34 mouse cellular contexts compared by ENCODE assay signal in the genomic region with DNA sequence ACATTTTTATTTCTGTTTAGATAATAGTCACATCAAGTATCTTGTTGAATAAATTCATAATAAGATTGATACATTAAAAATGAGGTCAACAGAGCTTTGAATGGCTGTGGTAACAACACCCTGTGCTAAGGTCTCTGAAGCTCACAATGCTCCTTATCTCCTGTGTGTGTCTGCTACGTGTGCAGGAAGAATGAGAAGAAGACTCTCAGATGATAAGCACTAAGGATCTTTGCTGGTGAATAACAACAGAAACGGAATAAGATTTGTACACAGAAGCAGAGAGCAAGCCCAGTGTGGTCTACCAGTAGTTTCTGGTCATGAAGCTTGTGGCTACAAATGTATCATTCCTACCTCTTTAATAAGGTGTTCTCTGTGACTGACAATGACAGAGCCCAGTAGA. TPM values are rescaled to one million over a fixed set of nuclear protein-coding genes. Genes with fewer than 3 reads are reported as not detected.
DNase-seq lines count a peak whose midpoint lies in the region; ATAC-seq lines count a peak whose summit lies in the region.
"Had no signal": no experiment of that assay in that cellular context is flagged by ENCODE, and none has a peak within 500 bp of the region (broad histone marks: within the 10 kb centered on the region; RNA-seq: fewer than 3 reads in every experiment).

No protein-coding gene starts in this region.

- H3K9ac ChIP-seq in liver, embryonic 11.5 days (ENCODE audit: low read depth, low read length), result no peak overlapping the region
- H3K9ac ChIP-seq in liver, embryonic 13.5 days, result no peak overlapping the region
- H3K9ac ChIP-seq in liver, embryonic 16.5 days (ENCODE audit: low read depth, low read length), result no peak overlapping the region
- H3K9ac ChIP-seq in forebrain, embryonic 12.5 days, result no peak overlapping the region
- H3K9ac ChIP-seq: embryonic facial prominence, embryonic 13.5 days; forebrain, postnatal 0 days; heart, embryonic 15.5 days; hindbrain, embryonic 13.5 days had no signal

- H3K9me3 ChIP-seq in liver, embryonic 11.5 days (ENCODE audit: control insufficient read depth, low read length), result no peaks in the 10 kb centered on the region
- no peaks in the 10 kb centered on the region for H3K9me3 ChIP-seq in liver, embryonic 13.5 days (replicated peaks)
- no peaks in the 10 kb centered on the region for H3K9me3 ChIP-seq in liver, embryonic 16.5 days (replicated peaks; ENCODE audit: control insufficient read depth, low read length)
- no peaks in the 10 kb centered on the region for H3K9me3 ChIP-seq in forebrain, embryonic 12.5 days
- no peaks in the 10 kb centered on the region for H3K9me3 ChIP-seq in forebrain, embryonic 10.5 days
- H3K9me3 ChIP-seq: embryonic facial prominence, embryonic 10.5 days; embryonic facial prominence, embryonic 13.5 days; G1E; heart, embryonic 15.5 days; hindbrain, embryonic 10.5 days; hindbrain, embryonic 13.5 days had no signal

- H3K27me3 ChIP-seq in liver, embryonic 11.5 days (replicated peaks; ENCODE audit: control insufficient read depth, insufficient read depth, low read length), result no peaks in the 10 kb centered on the region
- no peaks in the 10 kb centered on the region for H3K27me3 ChIP-seq in liver, embryonic 13.5 days
- H3K27me3 ChIP-seq in liver, embryonic 16.5 days (ENCODE audit: control insufficient read depth, insufficient read depth, low read depth, low read length), result no peaks in the 10 kb centered on the region
- no peaks in the 10 kb centered on the region for H3K27me3 ChIP-seq in forebrain, embryonic 12.5 days
- H3K27me3 ChIP-seq in forebrain, embryonic 10.5 days (ENCODE audit: poor library complexity, severe bottlenecking), result no peaks in the 10 kb centered on the region
- H3K27me3 ChIP-seq: CH12.LX; embryonic facial prominence, embryonic 13.5 days; heart, embryonic 15.5 days; hindbrain, embryonic 13.5 days; Patski had no signal

- H3K4me1 ChIP-seq in liver, embryonic 11.5 days (replicated peaks; ENCODE audit: control insufficient read depth, insufficient read depth, low read length), result no peaks in the 10 kb centered on the region
- peaks cover 11% of the 10 kb centered on the region for H3K4me1 ChIP-seq in liver, embryonic 13.5 days (replicated peaks)
- no peaks in the 10 kb centered on the region for H3K4me1 ChIP-seq in liver, embryonic 16.5 days (ENCODE audit: control insufficient read depth, low read depth, low read length)
- H3K4me1 ChIP-seq in forebrain, embryonic 12.5 days, result peaks cover 7% of the 10 kb centered on the region
- H3K4me1 ChIP-seq in forebrain, embryonic 10.5 days, result peaks cover 31% of the 10 kb centered on the region
- H3K4me1 ChIP-seq: embryonic facial prominence, embryonic 13.5 days; heart, embryonic 15.5 days had no signal

- no peak overlapping the region for H3K27ac ChIP-seq in liver, embryonic 11.5 days (ENCODE audit: low read depth, low read length)
- H3K27ac ChIP-seq in liver, embryonic 13.5 days, result no peak overlapping the region
- H3K27ac ChIP-seq in liver, embryonic 16.5 days (ENCODE audit: low read length), result no peak overlapping the region
- no peak overlapping the region for H3K27ac ChIP-seq in forebrain, embryonic 12.5 days
- H3K27ac ChIP-seq in forebrain, embryonic 10.5 days, result no peak overlapping the region
- H3K27ac ChIP-seq: embryonic facial prominence, embryonic 10.5 days; embryonic facial prominence, embryonic 13.5 days; gastrocnemius, adult 2 months; heart, embryonic 15.5 days; hindbrain, embryonic 10.5 days; hindbrain, embryonic 13.5 days had no signal

- no peak for DNase-seq in liver, embryonic 11.5 days (ENCODE audit: low spot score)
- DNase-seq in liver, result no peak
- peak; percentile 7 for DNase-seq in 416B (ENCODE audit: low read depth)
- DNase-seq in liver, embryonic 13.5 days, result no peak
- DNase-seq in Muller cell, postnatal 12 days (ENCODE audit: inconsistent ontology term), result no peak
- DNase-seq in forebrain, embryonic 10.5 days (ENCODE audit: extremely low spot score, low spot score), result no peak
- DNase-seq: adrenal gland, postnatal 10 days; adrenal gland, postnatal 36 days; B cell, adult 2 months; cerebellum, adult 18-20 months; cerebellum, adult 9-10 months; cerebellum, postnatal 25 days; embryo, embryonic 11 days; forebrain, postnatal 0 days; gastrocnemius, adult 2 months; gastrocnemius, postnatal 14 days; heart, adult 11 months; heart, postnatal 10 days; heart, postnatal 36 days had no signal

- peak; percentile 79 for ATAC-seq in liver, embryonic 11.5 days (replicated peaks; ENCODE audit: low FRiP score)
- peak; percentile 60 for ATAC-seq in liver, embryonic 13.5 days (ENCODE audit: low read depth)
- 0 out of 2 replicates have a peak, but pooled peaks have one; percentile 37 for ATAC-seq in liver, embryonic 16.5 days (ENCODE audit: low read depth)
- no peak for ATAC-seq in forebrain, embryonic 12.5 days (ENCODE audit: low FRiP score)
- ATAC-seq: forebrain, embryonic 14.5 days; forebrain, postnatal 0 days; hindbrain, embryonic 16.5 days; Patski had no signal

- H3K4me2 ChIP-seq in liver, embryonic 11.5 days, result no peak overlapping the region
- no peak overlapping the region for H3K4me2 ChIP-seq in liver, embryonic 13.5 days
- no peak overlapping the region for H3K4me2 ChIP-seq in liver, embryonic 16.5 days (ENCODE audit: low read depth, low read length)
- no peak overlapping the region for H3K4me2 ChIP-seq in forebrain, embryonic 12.5 days
- H3K4me2 ChIP-seq: embryonic facial prominence, embryonic 13.5 days; heart, embryonic 11.5 days; heart, embryonic 15.5 days; hindbrain, embryonic 13.5 days had no signal

- 29% methylated on average over 2 of the region's 2 CpGs for WGBS in liver, embryonic 11.5 days
- 12% methylated on average over 2 of the region's 2 CpGs for WGBS in liver, embryonic 13.5 days (ENCODE audit: insufficient replicate concordance)
- WGBS in liver, embryonic 16.5 days (ENCODE audit: insufficient replicate concordance), result 25% methylated on average over 2 of the region's 2 CpGs
- WGBS in forebrain, embryonic 12.5 days, result 84% methylated on average over 2 of the region's 2 CpGs
- WGBS in forebrain, embryonic 10.5 days, result 76% methylated on average over 2 of the region's 2 CpGs

- no peaks in the 10 kb centered on the region for H3K36me3 ChIP-seq in liver, embryonic 11.5 days (ENCODE audit: control insufficient read depth, insufficient read depth, low read length)
- no peaks in the 10 kb centered on the region for H3K36me3 ChIP-seq in liver, embryonic 13.5 days
- H3K36me3 ChIP-seq in liver, embryonic 16.5 days (ENCODE audit: control insufficient read depth, insufficient read depth), result no peaks in the 10 kb centered on the region
- H3K36me3 ChIP-seq in forebrain, embryonic 12.5 days (replicated peaks), result no peaks in the 10 kb centered on the region
- H3K36me3 ChIP-seq in forebrain, embryonic 10.5 days (replicated peaks), result no peaks in the 10 kb centered on the region
- H3K36me3 ChIP-seq: embryonic facial prominence, embryonic 10.5 days; embryonic facial prominence, embryonic 13.5 days; heart, embryonic 15.5 days; hindbrain, embryonic 10.5 days; hindbrain, embryonic 13.5 days had no signal

- no peak overlapping the region for H3K4me3 ChIP-seq in liver, embryonic 11.5 days (ENCODE audit: low read depth, low read length)
- H3K4me3 ChIP-seq in liver, embryonic 13.5 days (replicated peaks), result no peak overlapping the region
- no peak overlapping the region for H3K4me3 ChIP-seq in liver, embryonic 16.5 days (ENCODE audit: low read depth, low read length)
- H3K4me3 ChIP-seq in forebrain, embryonic 12.5 days (replicated peaks), result no peak overlapping the region
- no peak overlapping the region for H3K4me3 ChIP-seq in forebrain, embryonic 10.5 days
- H3K4me3 ChIP-seq: embryonic facial prominence, embryonic 10.5 days; embryonic facial prominence, embryonic 13.5 days; erythroblast, embryonic 14.5 days; gastrocnemius, adult 2 months; heart, embryonic 15.5 days; hindbrain, embryonic 10.5 days; hindbrain, embryonic 13.5 days had no signal

RNA-seq across cellular contexts. Expression of gene Insm2, which starts 11.6 kb away (rescaled TPM):
- polyA plus RNA-seq in liver, embryonic 11.5 days (2014; fragmentation: Nextera tagmentation; extraction: Ambion mirVana), result 0.05 TPM in 1 of 2 replicates, not detected in the other
- polyA plus RNA-seq in liver, embryonic 13.5 days (2015; fragmentation: Nextera tagmentation; extraction: Ambion mirVana), result not detected in 2 replicates
- not detected in 2 replicates for polyA plus RNA-seq in liver, embryonic 16.5 days (2015; fragmentation: Nextera tagmentation; extraction: Ambion mirVana)
- polyA plus RNA-seq in forebrain, embryonic 12.5 days (2016; fragmentation: Nextera tagmentation; extraction: Ambion mirVana), result 2.1 and 2.3 TPM in 2 replicates
- 0.30 and 0.38 TPM in 2 replicates for polyA plus RNA-seq in forebrain, embryonic 10.5 days (2016; fragmentation: Nextera tagmentation; extraction: Ambion mirVana)
- polyA plus RNA-seq: embryonic facial prominence, embryonic 13.5 days; erythroblast, embryonic 14.5 days; G1E had no signal

RNA-seq across cellular contexts. Expression of gene Aldoart2, which starts 45.8 kb away (rescaled TPM):
- polyA plus RNA-seq in liver, embryonic 11.5 days (2014; fragmentation: Nextera tagmentation; extraction: Ambion mirVana), result 0.10 and 0.27 TPM in 2 replicates
- polyA plus RNA-seq in liver, embryonic 13.5 days (2015; fragmentation: Nextera tagmentation; extraction: Ambion mirVana), result not detected in 2 replicates
- polyA plus RNA-seq in liver, embryonic 16.5 days (2015; fragmentation: Nextera tagmentation; extraction: Ambion mirVana), result not detected in 2 replicates
- polyA plus RNA-seq in forebrain, embryonic 12.5 days (2016; fragmentation: Nextera tagmentation; extraction: Ambion mirVana), result not detected in 2 replicates
- not detected in 2 replicates for polyA plus RNA-seq in forebrain, embryonic 10.5 days (2016; fragmentation: Nextera tagmentation; extraction: Ambion mirVana)
- polyA plus RNA-seq: embryonic facial prominence, embryonic 10.5 days; embryonic facial prominence, embryonic 13.5 days; forebrain, embryonic 14.5 days; frontal cortex, adult 2 months; hindbrain, embryonic 10.5 days; hindbrain, embryonic 13.5 days; hindbrain, embryonic 16.5 days had no signal
